Mouse (Mus musculus): ENCODE results near the gene Ptpn23. TPM values are rescaled to one million over a fixed set of nuclear protein-coding genes. Genes with fewer than 3 reads are reported as not detected.

Gene Ptpn23
- polyA plus RNA-seq, 1 experiment = 39.5 TPM

- TF ChIP-seq POLR2A (IDR thresholded peaks at IDR 0.05; ENCODE audit: extremely low read depth, insufficient read depth, low read length) (no peak), CTCF (IDR thresholded peaks at IDR 0.05; ENCODE audit: extremely low read depth, insufficient read depth, low read length) (no peak)
- Histone ChIP-seq H3K4me3 (ENCODE audit: insufficient read depth, low read length) (no peak overlapping the region), H3K4me1 (ENCODE audit: control insufficient read depth, insufficient read depth, low read length) (peaks cover 2% of the 10 kb centered on the region; the same call in 1 of the 2 replicates), H3K27ac (ENCODE audit: insufficient read depth, low read length) (no peak overlapping the region)
Observed at GRCm38 (mm10) chr9:110342008-110342407, 66.0 kb downstream of the Ptpn23 start.

- no peak overlapping the region for H3K4me3 ChIP-seq (ENCODE audit: insufficient read depth, low read length)
- no peak overlapping the region for H3K27ac ChIP-seq (ENCODE audit: insufficient read depth, low read length)
- no peak for TF ChIP-seq CTCF (IDR thresholded peaks at IDR 0.05; ENCODE audit: extremely low read depth, insufficient read depth, low read length)
- TF ChIP-seq POLR2A (IDR thresholded peaks at IDR 0.05; ENCODE audit: extremely low read depth, insufficient read depth, low read length) = no peak
- peaks cover 2% of the 10 kb centered on the region; the same call in 1 of the 2 replicates for H3K4me1 ChIP-seq (ENCODE audit: control insufficient read depth, insufficient read depth, low read length)
Observed at GRCm38 (mm10) chr9:110340037-110340750, 67.8 kb downstream of the Ptpn23 start.

Other genes with a start within 250 kb of the Ptpn23 start
- gene Cspg5, start 164.4 kb downstream of the Ptpn23 start, polyA plus RNA-seq (2012; rRNA removed) = 382 and 388 TPM in 2 replicates
- 18.4 and 20.0 TPM in 2 replicates for gene Elp6, start 103.0 kb downstream of the Ptpn23 start, polyA plus RNA-seq (2012; rRNA removed)
- gene Scap, start 74.9 kb downstream of the Ptpn23 start, polyA plus RNA-seq (2012; rRNA removed) = 41.7 and 44.6 TPM in 2 replicates
- gene Ngp, start 11.5 kb upstream of the Ptpn23 start, polyA plus RNA-seq (2012; rRNA removed) = 0.21 and 0.35 TPM in 2 replicates
- gene Klhl18, start 68.5 kb upstream of the Ptpn23 start, polyA plus RNA-seq (2012; rRNA removed) = 27.3 and 28.8 TPM in 2 replicates
- 4.0 and 5.3 TPM in 2 replicates for gene Kif9, start 68.7 kb upstream of the Ptpn23 start, polyA plus RNA-seq (2012; rRNA removed)
- 64.8 and 64.9 TPM in 2 replicates for gene Setd2, start 124.4 kb upstream of the Ptpn23 start, polyA plus RNA-seq (2012; rRNA removed)
- gene Nradd, start 216.2 kb upstream of the Ptpn23 start, polyA plus RNA-seq (2012; rRNA removed) = 2.5 and 3.7 TPM in 2 replicates
- 10.0 and 10.7 TPM in 2 replicates for gene Nbeal2, start 245.9 kb upstream of the Ptpn23 start, polyA plus RNA-seq (2012; rRNA removed)
- gene Ccdc12, start 248.3 kb upstream of the Ptpn23 start, polyA plus RNA-seq (2012; rRNA removed) = 100 and 103 TPM in 2 replicates

Data from cortical plate, adult 2 months (tissue).